Mouse (Mus musculus) naive thymus-derived CD4-positive, alpha-beta T cell, adult 2 months (primary cell): ENCODE measurements around the gene Tmem246.
"Not testable (repeated sequence)": the region's sequence is repeated elsewhere in the genome, so short reads cannot be mapped to it uniquely, and the experiment has no call there.

ENCODE experiments used
- DNase-seq: peaks from one replicate; pipeline ENCODE4 v3.0.0-alpha.2; 2011; ENCODE audit warnings: low read depth

Tmem246 gene

DNA sequence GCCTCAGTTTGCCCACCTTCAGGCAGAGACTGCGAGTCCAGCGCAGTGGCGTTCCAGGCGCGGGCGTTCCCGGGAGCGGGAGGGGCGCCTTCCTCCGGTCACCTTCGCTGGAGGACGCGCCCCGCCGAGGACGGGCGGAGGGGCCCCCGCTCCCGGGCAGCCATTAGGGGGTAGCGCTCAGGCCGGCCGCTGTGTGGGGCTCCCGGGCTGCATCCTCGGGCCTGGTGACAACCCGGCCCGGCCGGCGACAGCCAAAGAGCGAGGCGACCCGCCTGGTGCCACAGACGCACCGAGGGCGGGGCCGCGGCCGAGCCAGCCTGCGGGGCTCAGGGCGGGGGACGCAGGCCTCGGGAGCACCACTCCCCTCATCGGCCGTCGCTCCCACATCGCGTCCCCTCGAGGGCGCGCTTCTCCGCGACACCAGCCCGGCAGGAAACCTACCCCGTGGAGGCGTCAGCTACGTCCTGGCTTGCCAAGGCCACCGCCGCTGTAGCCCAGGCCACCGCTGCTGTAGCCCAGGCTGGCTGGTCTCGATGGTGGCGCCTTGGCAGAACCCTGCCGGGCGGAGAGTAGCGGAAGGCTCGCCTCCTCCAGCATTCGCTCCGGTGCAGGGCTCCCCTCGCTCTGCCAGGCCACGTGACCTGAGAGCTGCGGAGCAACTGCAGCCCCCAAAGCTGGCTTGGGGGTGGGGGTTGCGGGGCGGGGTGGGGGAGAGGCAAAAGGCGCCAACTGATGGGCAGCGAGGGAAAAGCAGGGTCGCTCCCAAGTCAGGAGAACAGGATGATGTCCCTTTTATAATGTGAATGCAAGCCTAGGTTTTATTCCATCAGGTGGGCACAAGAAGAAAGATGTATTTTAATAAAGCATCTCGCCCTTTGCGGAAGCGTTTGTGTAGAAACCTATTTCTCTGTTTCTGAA is at the start of gene Tmem246:
TSS of gene Tmem246 (minus strand) at position 694 of the 918 bp plus-strand sequence.
- no peak for DNase-seq

GRCm38 (mm10) chr4:49639913-49640312 is 42.2 kb upstream of the Tmem246 start:
- no peak for DNase-seq

- no peak for DNase-seq
Measured at GRCm38 (mm10) chr4:49637821-49638220, 40.1 kb upstream of the Tmem246 start.

- no peak for DNase-seq
Measured at GRCm38 (mm10) chr4:49632139-49632481, 34.4 kb upstream of the Tmem246 start.

GRCm38 (mm10) chr4:49631319-49632138 is 33.9 kb upstream of the Tmem246 start, which contains the start of gene Rnf20:
Rnf20 (plus strand) TSS chr4:49632006.
- DNase-seq, result peak; percentile 96

GRCm38 (mm10) chr4:49628941-49629340 is 31.3 kb upstream of the Tmem246 start:
- DNase-seq, result no peak

GRCm38 (mm10) chr4:49626973-49627372 is 29.3 kb upstream of the Tmem246 start:
- DNase-seq, result peak; percentile 88

GRCm38 (mm10) chr4:49624969-49625368 is 27.3 kb upstream of the Tmem246 start:
- not testable (repeated sequence) for DNase-seq

GRCm38 (mm10) chr4:49623916-49624315 is 26.2 kb upstream of the Tmem246 start:
- no peak for DNase-seq

GRCm38 (mm10) chr4:49622272-49622671 is 24.6 kb upstream of the Tmem246 start:
- DNase-seq, result no peak

GRCm38 (mm10) chr4:49619861-49620260 is 22.2 kb upstream of the Tmem246 start:
- DNase-seq, result not testable (repeated sequence)

DNA sequence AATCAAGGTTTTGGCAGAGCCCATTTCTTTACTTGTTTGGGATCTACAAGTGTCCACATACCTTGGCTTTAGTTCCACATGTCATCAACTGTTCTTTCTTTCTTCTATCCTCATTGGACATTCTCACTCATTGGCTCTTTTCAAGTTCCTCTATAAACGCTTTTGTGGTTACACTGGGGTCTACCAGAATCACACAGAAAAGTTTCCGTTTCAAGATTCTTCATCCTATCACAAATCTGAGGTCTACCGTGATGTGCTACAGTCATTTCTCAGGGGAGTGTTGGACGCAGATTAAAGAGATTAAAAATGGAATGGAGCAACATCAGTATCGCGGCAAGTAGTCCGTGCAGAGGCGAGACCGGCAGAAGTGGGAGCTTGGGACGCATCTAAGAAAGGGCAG is 19.2 kb upstream of the Tmem246 start:
- DNase-seq, result no peak

DNA sequence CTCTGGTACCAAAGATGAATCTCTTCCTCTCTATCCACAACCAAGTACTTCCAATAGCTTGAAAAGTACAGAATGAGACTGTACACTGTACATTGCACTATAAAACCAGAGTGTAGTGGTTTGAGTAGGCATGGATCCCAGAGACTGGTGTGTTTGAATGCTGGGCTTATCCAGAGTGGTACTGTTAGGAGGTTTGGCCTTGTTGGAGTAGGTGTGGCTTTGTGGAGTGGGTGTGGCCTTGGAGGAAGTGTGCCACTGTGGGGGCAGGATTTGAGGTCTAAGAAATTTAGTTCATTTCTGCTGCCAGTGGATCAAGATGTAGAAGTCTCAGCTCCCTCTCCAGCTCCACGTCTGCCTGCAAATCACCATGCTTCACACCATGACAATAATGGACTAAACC is 7.8 kb upstream of the Tmem246 start:
- no peak for DNase-seq

- DNase-seq, result no peak
Measured at GRCm38 (mm10) chr4:49604616-49605015, 6.9 kb upstream of the Tmem246 start.

DNA sequence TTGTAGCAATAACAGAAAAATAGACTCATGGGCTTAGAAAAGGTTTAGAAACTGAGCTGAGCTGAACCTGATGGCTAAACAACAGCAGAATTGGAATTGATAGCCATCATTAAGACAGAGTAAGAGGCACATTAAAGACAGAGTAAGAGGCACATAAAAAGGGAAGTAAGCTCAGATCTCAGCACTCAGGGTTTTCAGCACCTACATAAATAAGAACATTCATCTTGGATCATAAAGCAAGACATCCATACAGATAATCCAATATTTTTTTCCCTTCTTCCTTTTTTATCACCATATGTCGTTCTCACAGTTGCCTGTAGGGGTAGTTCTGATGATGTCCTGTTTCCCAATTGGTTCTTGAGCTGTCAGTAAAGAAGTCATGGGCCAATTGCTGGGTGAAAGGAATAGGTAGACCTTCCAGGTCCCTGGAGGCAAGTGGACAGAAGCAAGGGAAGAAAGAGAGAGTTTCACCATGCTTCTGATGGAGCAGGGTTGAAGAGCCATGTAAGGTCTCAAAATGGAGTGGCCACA is 6.4 kb upstream of the Tmem246 start:
- no peak for DNase-seq

DNA sequence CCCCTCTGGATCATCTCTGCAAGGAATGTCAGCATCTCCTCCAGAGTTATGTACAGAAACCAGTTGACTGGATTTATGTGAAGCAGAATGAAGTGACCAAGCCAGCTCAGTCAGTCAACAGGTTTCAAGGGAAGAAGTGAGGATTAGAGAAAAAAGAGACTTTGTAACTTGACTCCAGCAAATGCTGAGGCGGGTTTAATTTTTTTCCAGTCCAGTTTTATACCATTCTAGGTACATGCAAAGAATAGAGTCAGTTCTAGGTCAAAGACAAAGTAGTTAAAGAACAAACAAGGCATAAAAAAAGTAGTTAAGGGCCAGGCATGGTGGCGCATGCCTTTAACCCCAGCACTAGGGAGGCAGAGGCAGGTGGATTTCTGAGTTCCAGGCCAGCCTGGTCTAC is 5.5 kb upstream of the Tmem246 start:
- DNase-seq, result no peak

DNA sequence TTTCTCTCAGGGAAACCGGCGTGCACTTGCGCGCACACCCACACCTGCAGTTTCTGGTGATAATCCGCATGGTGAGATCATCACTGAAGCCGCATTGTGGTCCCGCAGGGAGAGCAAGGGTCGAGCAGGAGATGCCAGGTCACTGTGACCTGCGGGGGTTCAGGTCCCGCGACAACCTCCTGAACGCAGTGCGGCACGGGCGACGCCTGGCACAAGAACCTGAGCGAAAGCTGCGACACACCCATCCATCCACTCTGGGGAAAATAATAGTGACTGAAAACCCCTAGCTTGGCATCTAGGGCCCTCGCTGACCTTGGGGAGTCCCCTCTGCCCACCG is 862 bp downstream of the Tmem246 start:
- no peak for DNase-seq

DNA sequence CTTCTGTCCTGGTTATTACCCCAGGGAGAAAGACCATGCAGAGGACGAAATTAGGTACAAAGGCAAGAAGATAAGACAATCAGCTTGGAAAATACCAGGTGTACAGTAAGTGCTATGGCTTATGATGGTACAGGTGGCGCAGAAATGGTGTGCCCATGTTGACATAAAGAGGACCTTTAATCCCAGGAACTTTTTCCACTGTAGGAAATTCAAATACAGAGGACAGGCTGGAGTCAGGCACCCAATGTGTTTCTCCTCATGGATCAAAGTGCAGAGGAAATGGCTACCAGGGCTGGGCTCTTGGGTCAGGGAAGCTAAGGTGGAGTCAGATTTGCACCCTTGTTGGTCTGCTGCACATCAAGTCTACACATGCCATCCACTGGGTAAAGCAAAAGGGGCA is 7.5 kb downstream of the Tmem246 start:
- DNase-seq, result no peak

GRCm38 (mm10) chr4:49586811-49587210 is 10.9 kb downstream of the Tmem246 start:
- DNase-seq, result no peak

DNA sequence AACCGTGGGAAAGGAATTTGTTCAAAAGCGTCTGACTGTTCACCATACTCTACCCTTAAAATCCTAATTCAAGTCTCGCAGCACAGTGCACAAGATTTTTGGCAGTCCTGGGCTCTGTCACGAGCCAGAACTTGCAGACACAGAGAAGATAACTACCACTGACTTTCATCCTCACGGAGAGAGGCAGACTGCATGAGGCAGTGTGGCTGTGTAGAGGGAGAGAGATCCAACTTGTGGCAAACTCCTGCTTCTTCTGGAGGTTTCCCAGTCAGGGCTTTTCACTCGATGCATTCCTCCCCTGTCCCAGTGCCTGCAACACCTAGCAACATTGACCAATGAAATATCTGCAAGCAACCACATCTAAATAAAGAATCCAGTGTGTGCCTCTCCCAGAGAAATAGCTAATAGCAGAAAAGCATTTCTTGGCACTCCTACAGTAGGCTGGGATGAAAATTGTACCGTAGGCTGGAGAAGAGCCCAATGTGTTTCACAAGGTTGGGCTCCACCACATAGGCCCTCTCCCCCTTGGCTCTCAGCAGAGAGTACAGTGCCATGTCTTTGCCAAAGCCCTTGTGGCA is 12.1 kb downstream of the Tmem246 start:
- DNase-seq, result no peak

DNA sequence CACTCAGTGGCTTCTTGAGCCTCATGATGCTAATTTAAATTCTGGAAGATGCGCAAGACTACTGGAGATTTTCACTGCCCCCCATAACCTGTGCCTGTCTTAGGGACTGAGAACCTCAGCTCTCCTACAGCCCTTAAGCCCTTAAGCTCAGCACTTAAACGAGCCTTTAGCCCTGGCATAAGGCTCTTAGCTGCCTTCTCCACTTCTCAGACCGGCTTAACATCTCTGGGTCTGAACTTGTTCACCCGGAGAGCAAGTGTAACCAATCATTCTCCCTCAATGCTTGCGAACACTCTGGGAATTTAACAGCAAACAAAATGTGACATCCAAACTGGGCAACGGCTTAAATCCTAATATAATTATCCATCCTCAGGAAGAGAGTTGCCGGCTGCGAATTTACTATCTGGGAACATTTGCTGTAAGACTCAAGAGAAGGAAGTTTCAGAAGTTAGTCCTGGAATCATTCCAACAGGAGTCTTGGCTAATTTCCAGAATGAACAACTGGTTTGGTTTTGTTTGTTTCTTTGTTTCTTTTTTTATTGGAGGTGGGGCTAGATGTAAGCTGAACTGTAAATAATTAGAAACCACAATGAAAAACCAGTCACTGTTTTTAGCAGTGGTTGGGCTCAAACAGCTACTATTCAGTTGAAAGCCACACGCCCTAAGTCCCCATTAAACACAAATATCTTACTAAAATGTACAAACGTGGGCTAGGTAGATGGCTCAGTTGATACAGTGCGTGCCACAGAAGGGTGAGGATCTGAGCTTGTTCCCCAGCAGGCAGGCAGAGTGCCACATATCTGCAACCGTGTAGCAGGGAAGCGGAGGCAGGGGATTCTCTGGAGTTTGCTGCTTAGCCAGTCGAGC is 13.5 kb downstream of the Tmem246 start:
- DNase-seq, result no peak

DNA sequence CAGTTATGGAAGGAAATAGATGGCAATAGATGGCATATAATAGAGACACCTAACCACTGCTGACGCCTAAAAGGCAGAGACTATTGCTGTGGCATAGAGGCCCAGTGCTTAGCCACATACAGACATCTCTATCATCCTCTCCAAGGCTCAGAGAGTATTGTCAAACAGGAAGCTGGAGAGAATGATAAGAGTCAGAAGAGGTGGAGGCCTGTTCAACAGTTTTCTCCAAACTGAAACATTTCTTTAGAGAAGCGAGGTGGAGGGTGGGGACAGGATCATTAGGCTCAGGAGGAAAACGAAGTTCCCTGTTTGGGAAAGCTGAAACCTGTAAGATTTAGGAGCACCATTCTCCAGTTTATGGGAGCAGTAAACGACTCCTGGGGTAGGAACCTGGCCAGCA is 16.4 kb downstream of the Tmem246 start:
- DNase-seq, result no peak
